Comparison of ENCODE assay signal across 8 mouse cellular contexts in genomic region chr11:88891446-88891845, GRCm38 (mm10). TPM values are rescaled to one million over a fixed set of nuclear protein-coding genes. Genes with fewer than 3 reads are reported as not detected.
DNase-seq lines count a peak whose midpoint lies in the region.
"Not testable (repeated sequence)": the region's sequence is repeated elsewhere in the genome, so short reads cannot be mapped to it uniquely, and the experiment has no call there.

No protein-coding gene starts in this region.

- DNase-seq in CD8-positive naive resting alpha-beta T cell, adult 2 months (ENCODE audit: low read depth in 2 of 2, low spot score in 2 of 2): peak; percentile 25 to 36
- DNase-seq in cerebellum, adult 8-10 months: peak; percentile 68
- DNase-seq in frontal cortex, postnatal 25 days (ENCODE audit: low spot score in 2 of 2): peak; percentile 33 to 34
- DNase-seq in heart, postnatal 25 days (ENCODE audit: low spot score): peak; percentile 25
- DNase-seq in layer of hippocampus, adult 9-11 months: peak; percentile 39
- peak; percentile 35 to 46 for DNase-seq in lung, postnatal 4 days
- DNase-seq in spleen, postnatal 4 days (ENCODE audit: low spot score in 2 of 2): peak; percentile 41 to 80
- DNase-seq in urinary bladder, adult 2 months (ENCODE audit: low spot score): peak; percentile 45

- intact Hi-C loops in heart, postnatal 25 days (cut with DNase I): not testable (repeated sequence)

RNA-seq across cellular contexts. Expression of gene Akap1, which starts 27.1 kb away (rescaled TPM):
- total RNA-seq in heart, postnatal 25 days (2021): 100 to 1,000 TPM; 114 to 123 TPM
- 46.1 and 50.9 TPM in 2 replicates for polyA plus RNA-seq in urinary bladder, adult 2 months (2012; rRNA removed)

Comparison
In these comparisons a context has a peak if more than half of its experiments do, and no peak if none do; other contexts are left out.
1. Peak in every context shown above with its lines: DNase-seq.